Mouse (Mus musculus): ENCODE data around the gene Mfn1. TPM values are rescaled to one million over a fixed set of nuclear protein-coding genes. Genes with fewer than 3 reads are reported as not detected.

The Mfn1 gene
- total RNA-seq, 2 experiments from 2014 or later: 112 to 137 TPM

- DNase-seq: no peak
- intact Hi-C loops (cut with DNase I; ENCODE audit: low total_unique reads): loop anchor here (2.0 kb wide), 1 partner anchor 177 kb away; no protein-coding TSS in a partner anchor
These were observed 19.5 kb upstream of the Mfn1 start, which contains the start of gene Zfp639 for GRCm38 (mm10) chr3:32509496-32510374. TSS of gene Zfp639 (plus strand) at chr3:32510259.

- intact Hi-C loops (cut with DNase I; ENCODE audit: low total_unique reads): no loop called here
These were observed 18.7 kb upstream of the Mfn1 start for GRCm38 (mm10) chr3:32510375-32511190.

GRCm38 (mm10) chr3:32511191-32511550 lies 18.1 kb upstream of the Mfn1 start:
- intact Hi-C loops (cut with DNase I; ENCODE audit: low total_unique reads): no loop called here
- DNase-seq: no peak

More at GRCm38 (mm10) chr3:32510375-32511190, 18.7 kb upstream of the Mfn1 start:
- DNase-seq: peak; percentile 98

GRCm38 (mm10) chr3:32512686-32513284 lies 16.5 kb upstream of the Mfn1 start:
- intact Hi-C loops (cut with DNase I; ENCODE audit: low total_unique reads): no loop called here

GRCm38 (mm10) chr3:32513528-32513927 lies 15.7 kb upstream of the Mfn1 start:
- intact Hi-C loops (cut with DNase I; ENCODE audit: low total_unique reads): no loop called here

More at GRCm38 (mm10) chr3:32512686-32513284, 16.5 kb upstream of the Mfn1 start:
- DNase-seq: no peak

GRCm38 (mm10) chr3:32527181-32527580 lies 2.1 kb upstream of the Mfn1 start:
- DNase-seq: no peak
- intact Hi-C loops (cut with DNase I; ENCODE audit: low total_unique reads): no loop called here

More at GRCm38 (mm10) chr3:32513528-32513927, 15.7 kb upstream of the Mfn1 start:
- no peak for DNase-seq

- intact Hi-C loops (cut with DNase I; ENCODE audit: low total_unique reads): no loop called here
- no peak for DNase-seq
These were observed 776 bp downstream of the Mfn1 start for GRCm38 (mm10) chr3:32530041-32530440.

GRCm38 (mm10) chr3:32535692-32536091 lies 6.4 kb downstream of the Mfn1 start:
- no peak for DNase-seq
- intact Hi-C loops (cut with DNase I; ENCODE audit: low total_unique reads): no loop called here

GRCm38 (mm10) chr3:32537556-32537955 lies 8.3 kb downstream of the Mfn1 start:
- intact Hi-C loops (cut with DNase I; ENCODE audit: low total_unique reads): no loop called here
- peak; percentile 45 for DNase-seq

- intact Hi-C loops (cut with DNase I; ENCODE audit: low total_unique reads): no loop called here
- no peak for DNase-seq
These were observed 8.8 kb downstream of the Mfn1 start for GRCm38 (mm10) chr3:32538091-32538490.

GRCm38 (mm10) chr3:32553061-32553460 lies 23.8 kb downstream of the Mfn1 start:
- DNase-seq: no peak
- intact Hi-C loops (cut with DNase I; ENCODE audit: low total_unique reads): no loop called here

GRCm38 (mm10) chr3:32563401-32563800 lies 34.1 kb downstream of the Mfn1 start:
- no peak for DNase-seq
- intact Hi-C loops (cut with DNase I; ENCODE audit: low total_unique reads): no loop called here

GRCm38 (mm10) chr3:32573086-32573485 lies 43.8 kb downstream of the Mfn1 start:
- DNase-seq: no peak
- intact Hi-C loops (cut with DNase I; ENCODE audit: low total_unique reads): no loop called here

GRCm38 (mm10) chr3:32573881-32574280 lies 44.6 kb downstream of the Mfn1 start:
- intact Hi-C loops (cut with DNase I; ENCODE audit: low total_unique reads): no loop called here
- DNase-seq: no peak

- DNase-seq: no peak
- intact Hi-C loops (cut with DNase I; ENCODE audit: low total_unique reads): no loop called here
These were observed 45.9 kb downstream of the Mfn1 start for GRCm38 (mm10) chr3:32575151-32575550.

- intact Hi-C loops (cut with DNase I; ENCODE audit: low total_unique reads): no loop called here
- no peak for DNase-seq
These were observed 49.5 kb downstream of the Mfn1 start for GRCm38 (mm10) chr3:32578772-32579171.

GRCm38 (mm10) chr3:32580738-32581137 lies 51.5 kb downstream of the Mfn1 start:
- intact Hi-C loops (cut with DNase I; ENCODE audit: low total_unique reads): no loop called here
- DNase-seq: no peak

GRCm38 (mm10) chr3:32581911-32582310 lies 52.6 kb downstream of the Mfn1 start:
- DNase-seq: no peak
- intact Hi-C loops (cut with DNase I; ENCODE audit: low total_unique reads): no loop called here

GRCm38 (mm10) chr3:32583489-32583888 lies 54.2 kb downstream of the Mfn1 start:
- no peak for DNase-seq
- intact Hi-C loops (cut with DNase I; ENCODE audit: low total_unique reads): no loop called here

GRCm38 (mm10) chr3:32586274-32586673 lies 57.0 kb downstream of the Mfn1 start:
- no peak for DNase-seq
- intact Hi-C loops (cut with DNase I; ENCODE audit: low total_unique reads): no loop called here
